Mouse (Mus musculus) NIH3T3 (cell line): ENCODE results near the gene Lrrc52.
A peak's percentile ranks its signal among the peaks of the same experiment; 100 is the strongest.

Experiments
- DNase-seq: peaks from one replicate; pipeline ENCODE4 v3.0.0-alpha.2; 2012; ENCODE audit warnings: low read depth

Lrrc52 gene

GRCm38 (mm10) chr1:167436186-167436975 lies 30.2 kb downstream of the Lrrc52 start:
- no peak for DNase-seq

GRCm38 (mm10) chr1:167434931-167435330 lies 31.6 kb downstream of the Lrrc52 start:
- DNase-seq = no peak

DNA sequence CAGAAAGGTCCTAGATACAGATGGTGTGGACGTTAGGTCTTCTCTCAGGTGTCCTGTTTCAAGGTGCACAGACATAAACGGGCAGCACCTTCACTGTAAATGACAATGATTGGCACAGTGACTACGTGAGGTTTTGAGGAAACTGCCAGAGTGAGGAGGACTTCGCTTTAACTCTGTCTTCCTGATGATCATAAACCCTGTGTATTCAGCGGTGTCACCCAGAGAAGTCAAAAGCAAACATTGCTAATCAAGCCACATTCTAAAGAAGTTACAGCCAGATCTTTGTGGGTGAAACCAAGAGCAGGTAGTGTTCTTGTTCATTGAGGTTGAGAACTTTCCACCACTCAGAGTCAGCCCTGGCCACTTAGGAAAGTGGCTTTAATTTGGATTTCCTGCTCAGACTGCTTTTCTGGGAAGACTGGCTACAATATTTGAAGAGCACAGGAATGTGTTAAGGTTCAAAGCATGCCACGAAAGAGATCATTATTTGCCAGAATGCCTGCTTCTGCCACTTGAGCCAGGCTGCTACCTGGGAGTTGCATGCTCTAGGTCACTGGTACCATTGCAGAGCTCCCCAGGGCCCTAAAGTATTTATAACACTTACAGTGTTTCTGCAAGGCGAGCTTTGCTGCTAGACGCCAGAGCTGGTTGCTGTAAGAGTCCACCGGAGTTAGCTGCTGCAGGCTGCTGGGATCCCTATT lies 35.5 kb downstream of the Lrrc52 start:
- no peak for DNase-seq

- DNase-seq = peak; percentile 79
These were observed 39.9 kb downstream of the Lrrc52 start for GRCm38 (mm10) chr1:167426681-167427080.

GRCm38 (mm10) chr1:167425572-167425971 lies 41.0 kb downstream of the Lrrc52 start:
- DNase-seq = no peak

DNA sequence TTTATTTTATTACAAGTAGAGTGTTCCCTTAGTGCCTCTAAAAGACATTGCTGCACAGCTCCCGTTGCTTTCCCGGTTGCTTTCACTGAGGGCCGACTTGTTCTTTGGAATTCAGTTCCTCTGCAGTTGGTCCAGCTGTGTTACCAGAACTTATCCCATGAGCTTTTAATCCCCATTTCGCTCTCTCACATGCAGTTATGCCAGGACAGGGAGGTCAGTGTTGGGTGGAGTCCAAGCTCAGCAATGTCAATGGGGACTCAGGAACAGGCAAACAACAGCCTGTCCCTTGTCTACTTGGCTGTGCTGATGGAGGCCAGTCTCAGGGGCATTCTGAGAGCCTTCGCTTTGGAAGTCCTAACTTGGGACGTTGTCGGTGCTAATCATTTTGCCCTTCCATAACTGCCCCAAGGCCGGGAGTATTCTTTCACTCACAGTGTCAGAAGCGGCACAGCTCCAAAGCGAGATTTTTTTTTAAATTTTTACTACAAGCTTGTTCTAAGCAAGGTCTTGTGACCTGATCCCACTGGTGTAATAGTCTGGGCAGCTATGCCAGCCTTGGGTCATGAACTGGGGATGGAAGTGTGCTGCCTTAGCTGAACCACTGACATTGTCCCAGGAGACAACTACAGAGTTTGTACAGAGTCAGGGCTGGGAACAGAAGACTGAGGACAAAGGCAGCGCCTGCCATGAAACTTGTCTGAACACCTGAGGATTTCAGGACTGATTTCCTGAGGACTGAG lies 43.9 kb downstream of the Lrrc52 start:
- no peak for DNase-seq

DNA sequence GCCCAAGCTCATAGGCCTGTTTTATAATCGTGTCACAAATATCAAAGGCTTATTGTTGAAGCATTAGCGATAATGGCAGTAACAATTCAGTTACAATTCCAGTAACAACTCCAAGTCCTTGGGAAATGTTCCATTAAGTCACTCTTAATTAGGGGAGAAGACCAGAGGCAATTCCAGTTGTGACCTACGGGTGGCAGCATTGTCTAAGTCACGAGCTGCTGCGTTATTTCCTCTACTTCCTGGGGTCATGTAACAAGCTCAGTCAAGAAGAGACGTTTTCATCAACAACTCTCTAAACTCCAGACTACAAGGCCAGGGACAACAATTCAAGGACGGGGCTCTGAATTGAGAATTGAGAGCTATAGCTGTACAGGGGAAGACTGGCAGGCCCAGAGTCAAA lies 51.7 kb downstream of the Lrrc52 start:
- peak; percentile 92 for DNase-seq

DNA sequence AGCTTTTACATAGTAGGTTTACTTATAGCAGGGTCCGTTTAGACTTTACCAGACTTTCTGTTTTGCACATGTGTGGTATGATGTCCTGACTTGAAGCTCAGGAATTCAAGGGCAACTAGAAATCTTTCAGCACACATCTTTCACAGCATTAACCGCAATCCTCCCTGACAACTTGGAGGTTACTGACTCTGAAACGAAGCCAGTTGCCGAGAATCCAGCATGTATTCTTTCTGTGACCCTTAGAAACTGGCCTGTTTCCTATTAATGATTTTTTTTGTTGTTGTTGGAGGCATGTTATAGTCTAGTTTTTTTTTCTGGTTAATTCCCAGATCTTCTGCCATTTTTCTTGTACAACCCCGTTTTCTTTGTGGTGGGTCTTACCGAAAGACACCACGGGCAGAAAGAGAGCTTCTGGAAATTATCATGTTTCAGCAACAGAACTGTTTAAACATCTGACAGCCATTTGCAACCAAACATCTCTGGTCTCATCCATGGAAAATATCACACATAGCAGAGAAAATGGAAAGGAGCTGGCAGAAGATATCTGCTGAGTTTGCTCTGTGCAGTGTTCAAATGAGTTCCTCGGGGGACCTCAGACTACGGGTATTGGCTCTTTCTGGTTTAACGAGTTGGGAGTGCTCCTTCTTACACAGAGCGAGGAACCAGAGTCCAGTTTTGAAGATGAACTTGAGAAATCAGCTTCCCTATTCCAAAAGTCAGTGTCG lies 54.4 kb downstream of the Lrrc52 start:
- peak; percentile 80 for DNase-seq

DNA sequence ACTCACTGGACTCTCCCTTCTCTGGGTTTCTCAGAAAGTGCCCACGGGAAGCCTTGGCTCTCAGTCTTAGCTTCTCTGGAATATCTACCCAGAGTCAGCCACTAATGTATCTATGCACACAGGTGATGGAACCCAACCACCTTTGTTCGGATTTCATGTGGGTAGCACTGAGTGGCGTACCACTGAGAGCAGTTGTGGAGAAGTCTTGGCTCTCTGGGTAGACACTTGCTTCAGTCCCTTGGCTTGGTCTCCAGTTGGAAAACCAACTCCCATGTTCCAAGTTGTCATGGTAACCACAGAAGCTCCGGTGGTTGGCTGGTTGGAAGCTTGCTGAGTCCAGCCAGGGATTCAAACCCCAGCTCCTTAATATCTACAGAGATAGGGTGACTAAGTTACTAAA lies 57.0 kb downstream of the Lrrc52 start:
- DNase-seq = no peak

GRCm38 (mm10) chr1:167405237-167405636 lies 61.3 kb downstream of the Lrrc52 start:
- DNase-seq = no peak
